Mouse (Mus musculus) intestine, embryonic 16.5 days (tissue): Measurements from ENCODE around the gene Ugt1a9. TPM values are rescaled to one million over a fixed set of nuclear protein-coding genes. Genes with fewer than 3 reads are reported as not detected.

Experiments
- ATAC-seq: fragments of 200-750 bp; cut with Nextera tagmentation; 2 replicates; pipeline ENCODE4 v1.8.0; 2017; ENCODE audit warnings: moderate TSS enrichment, moderate library complexity
- H3K27ac ChIP-seq: fragments of 300-500 bp; sonication (generic); 2 replicates; pipeline ENCODE4 v1.5.1; 2014; ENCODE audit warnings: mild to moderate bottlenecking, low read length
- H3K27me3 ChIP-seq: fragments of 300-500 bp; sonication (generic); replicated peaks from 2 replicates; pipeline ENCODE4 v1.6.1; 2014; ENCODE audit warnings: low read length, control low read depth, mixed read lengths; ENCODE audit not compliant: control insufficient read depth, insufficient read depth
- H3K36me3 ChIP-seq: fragments of 300-500 bp; sonication (generic); 2 replicates; pipeline ENCODE4 v1.6.1; 2014; ENCODE audit warnings: low read length, control low read depth; ENCODE audit not compliant: control insufficient read depth, insufficient read depth
- H3K4me1 ChIP-seq: fragments of 300-500 bp; sonication (generic); 2 replicates; pipeline ENCODE4 v1.6.1; 2014; ENCODE audit warnings: low read length, control low read depth, mixed read lengths; ENCODE audit not compliant: control insufficient read depth, insufficient read depth
- H3K4me2 ChIP-seq: fragments of 300-500 bp; sonication (generic); 2 replicates; pipeline ENCODE4 v1.6.1; 2014; ENCODE audit warnings: low read depth, low read length, control low read depth
- H3K4me3 ChIP-seq: fragments of 300-500 bp; sonication (generic); 2 replicates; pipeline ENCODE4 v1.5.1; 2014; ENCODE audit warnings: mild to moderate bottlenecking, low read length
- H3K9ac ChIP-seq: fragments of 300-500 bp; sonication (generic); 2 replicates; pipeline ENCODE4 v1.6.1; 2014; ENCODE audit warnings: low read depth, low read length
- H3K9me3 ChIP-seq: fragments of 300-500 bp; sonication (generic); 2 replicates; pipeline ENCODE4 v1.6.1; 2016; ENCODE audit warnings: low read length, control low read depth; ENCODE audit not compliant: control insufficient read depth
- whole genome bisulfite sequencing: fragments of 180-500 bp; shearing (Covaris S2); extraction: QIAGEN DNeasy Blood & Tissue Kit; methylation state at CpG from one replicate; pipeline ENCODE4 v1.1.7; 2014; 5-methylcytosine and 5-hydroxymethylcytosine counted together
- polyA plus RNA-seq: library from polyadenylated mRNA; unstranded; fragments of >200 nt; fragmentation: Nextera tagmentation; extraction: Ambion mirVana; gene quantifications from 2 replicates; pipeline ENCODE4 v1.2.1, GENCODE M21; 2015

Gene Ugt1a9
- polyA plus RNA-seq, 1 experiment from 2014 or later = 17.8 TPM

DNA sequence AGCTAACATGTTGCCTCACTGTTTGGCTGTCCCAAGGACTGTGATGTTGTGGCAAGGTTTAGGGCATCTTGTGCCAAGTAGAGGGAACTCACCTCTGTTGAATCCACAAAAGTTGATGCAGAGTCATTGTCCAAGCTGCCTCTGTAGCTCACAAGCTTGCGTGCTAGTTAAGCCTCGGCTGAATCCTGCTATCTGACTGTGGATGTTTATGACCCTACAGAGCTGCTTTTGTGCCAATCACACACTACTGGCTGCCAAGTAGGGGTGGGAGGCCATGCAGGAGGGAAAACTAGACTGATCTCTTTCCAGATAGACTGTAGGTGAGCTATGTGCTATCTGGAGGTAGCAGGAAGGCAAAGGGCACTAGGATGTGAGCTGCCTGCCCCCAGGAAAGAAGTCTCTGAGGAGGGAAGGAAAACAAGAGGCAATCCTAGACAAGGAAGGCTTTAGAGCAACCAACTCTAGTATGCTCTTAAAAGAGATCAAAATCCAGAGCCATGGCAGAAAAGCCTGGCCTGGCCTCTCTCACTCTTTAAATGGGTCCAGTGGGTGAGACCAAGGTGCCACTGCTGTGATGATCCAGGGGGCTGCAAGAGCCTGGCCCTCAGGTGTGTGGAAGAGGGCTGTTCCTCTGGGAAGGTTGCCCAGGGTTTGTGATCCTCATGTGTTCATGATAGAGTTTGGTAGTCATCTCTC is 143.3 kb downstream of the Ugt1a9 start:
- WGBS = 75% methylated on average over 2 of the region's 2 CpGs
- no peaks in the 10 kb centered on the region for H3K36me3 ChIP-seq
- no peaks in the 10 kb centered on the region for H3K4me1 ChIP-seq
- no peaks in the 10 kb centered on the region for H3K27me3 ChIP-seq
- peak overlapping the region; percentile 1; the same call in 1 of the 2 replicates for H3K4me2 ChIP-seq
- no peak overlapping the region for H3K4me3 ChIP-seq
- peak; percentile 88 for ATAC-seq
- no peak overlapping the region for H3K9ac ChIP-seq
- H3K27ac ChIP-seq = peak overlapping the region; percentile 27
- H3K9me3 ChIP-seq = peaks cover 48% of the 10 kb centered on the region

- WGBS = 77% methylated on average over 2 of the region's 2 CpGs
- Histone ChIP-seq H3K36me3 (no peaks in the 10 kb centered on the region), H3K9ac (no peak overlapping the region), H3K27ac (peak overlapping the region; percentile 27), H3K27me3 (no peaks in the 10 kb centered on the region), H3K4me3 (no peak overlapping the region), H3K9me3 (peaks cover 48% of the 10 kb centered on the region), H3K4me2 (peak overlapping the region; percentile 1; the same call in 1 of the 2 replicates), H3K4me1 (no peaks in the 10 kb centered on the region)
- ATAC-seq = no peak
Measured at GRCm38 (mm10) chr1:88214462-88214952, 143.9 kb downstream of the Ugt1a9 start.

GRCm38 (mm10) chr1:88215466-88216380 is 145.1 kb downstream of the Ugt1a9 start:
- ATAC-seq = no peak
- Histone ChIP-seq H3K4me3 (no peak overlapping the region), H3K27ac (no peak overlapping the region), H3K27me3 (no peaks in the 10 kb centered on the region), H3K36me3 (no peaks in the 10 kb centered on the region), H3K4me1 (no peaks in the 10 kb centered on the region), H3K9me3 (peaks cover 48% of the 10 kb centered on the region), H3K9ac (no peak overlapping the region), H3K4me2 (no peak overlapping the region)
- WGBS = 68% methylated on average over 10 of the region's 10 CpGs

DNA sequence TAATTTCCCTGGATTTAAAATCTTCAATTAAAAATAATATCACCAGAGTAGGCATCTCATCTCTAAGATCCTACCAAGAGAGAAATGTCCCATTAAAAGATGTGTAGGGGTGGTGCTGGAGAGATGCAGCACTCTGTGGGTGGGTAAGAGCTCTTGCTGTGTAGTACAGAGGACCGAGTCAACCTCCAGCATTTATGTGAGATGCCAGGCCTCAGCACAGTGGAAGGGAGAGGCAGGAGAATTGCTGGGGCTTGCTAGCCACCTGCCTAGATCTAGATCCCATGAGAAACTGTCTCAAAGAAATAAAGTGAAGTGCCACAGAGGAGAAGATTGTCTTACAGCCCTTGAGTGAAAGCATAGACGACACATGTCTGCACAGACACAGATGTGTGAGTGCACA is 146.0 kb downstream of the Ugt1a9 start:
- H3K27me3 ChIP-seq = no peaks in the 10 kb centered on the region
- H3K4me3 ChIP-seq = no peak overlapping the region
- H3K4me2 ChIP-seq = no peak overlapping the region
- no peak overlapping the region for H3K9ac ChIP-seq
- no peaks in the 10 kb centered on the region for H3K36me3 ChIP-seq
- no peak for ATAC-seq
- no peaks in the 10 kb centered on the region for H3K4me1 ChIP-seq
- no peak overlapping the region for H3K27ac ChIP-seq
- peaks cover 46% of the 10 kb centered on the region for H3K9me3 ChIP-seq
- 59% methylated on average over 2 of the region's 2 CpGs for WGBS

DNA sequence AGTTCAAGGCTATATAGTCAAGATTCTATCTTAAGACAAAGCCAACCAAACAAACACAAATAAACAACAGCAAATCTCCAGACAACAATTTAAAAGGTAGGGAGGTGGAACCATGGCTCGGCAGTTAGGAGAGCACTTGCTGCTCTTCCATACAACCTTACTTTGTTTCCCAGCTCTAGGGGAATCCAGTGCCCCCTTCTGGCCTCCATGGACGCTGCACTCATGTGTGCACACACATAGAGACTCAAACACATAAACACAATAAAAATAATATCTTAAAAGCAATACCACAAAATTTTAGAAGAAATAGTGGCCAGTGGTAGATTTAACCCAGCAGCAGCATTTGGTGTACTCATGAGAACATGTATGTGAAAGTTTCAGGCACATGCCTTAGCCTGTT is 146.5 kb downstream of the Ugt1a9 start:
- WGBS = 68% methylated on average over 2 of the region's 2 CpGs
- no peak for ATAC-seq
- H3K4me2 ChIP-seq = no peak overlapping the region
- no peak overlapping the region for H3K4me3 ChIP-seq
- no peak overlapping the region for H3K9ac ChIP-seq
- peaks cover 40% of the 10 kb centered on the region for H3K9me3 ChIP-seq
- H3K27me3 ChIP-seq = no peaks in the 10 kb centered on the region
- no peaks in the 10 kb centered on the region for H3K36me3 ChIP-seq
- H3K27ac ChIP-seq = no peak overlapping the region
- H3K4me1 ChIP-seq = no peaks in the 10 kb centered on the region

DNA sequence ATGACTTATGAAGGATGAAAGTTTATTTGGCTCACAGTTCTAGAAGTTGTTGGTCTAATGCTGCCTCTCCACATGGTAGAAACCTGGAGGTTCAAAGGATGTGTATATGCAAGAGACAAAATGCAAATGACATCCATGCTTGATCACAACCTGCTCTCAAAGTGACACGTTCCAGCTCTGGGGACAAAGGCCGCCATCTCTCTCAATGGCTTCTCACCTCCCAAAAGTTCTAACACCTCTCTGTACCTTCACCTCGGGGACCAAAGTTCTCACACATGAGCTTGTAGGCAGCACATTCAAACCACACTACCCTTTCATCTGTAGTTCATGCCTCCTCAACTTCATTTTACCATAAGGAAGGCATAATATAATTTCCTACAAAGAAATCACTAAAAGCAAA is 147.0 kb downstream of the Ugt1a9 start:
- Histone ChIP-seq H3K27ac (no peak overlapping the region), H3K4me2 (no peak overlapping the region), H3K9me3 (peaks cover 37% of the 10 kb centered on the region), H3K9ac (no peak overlapping the region), H3K4me3 (no peak overlapping the region), H3K36me3 (no peaks in the 10 kb centered on the region), H3K4me1 (no peaks in the 10 kb centered on the region), H3K27me3 (no peaks in the 10 kb centered on the region)
- 41% methylated on average over 3 of the region's 3 CpGs for WGBS
- no peak for ATAC-seq

DNA sequence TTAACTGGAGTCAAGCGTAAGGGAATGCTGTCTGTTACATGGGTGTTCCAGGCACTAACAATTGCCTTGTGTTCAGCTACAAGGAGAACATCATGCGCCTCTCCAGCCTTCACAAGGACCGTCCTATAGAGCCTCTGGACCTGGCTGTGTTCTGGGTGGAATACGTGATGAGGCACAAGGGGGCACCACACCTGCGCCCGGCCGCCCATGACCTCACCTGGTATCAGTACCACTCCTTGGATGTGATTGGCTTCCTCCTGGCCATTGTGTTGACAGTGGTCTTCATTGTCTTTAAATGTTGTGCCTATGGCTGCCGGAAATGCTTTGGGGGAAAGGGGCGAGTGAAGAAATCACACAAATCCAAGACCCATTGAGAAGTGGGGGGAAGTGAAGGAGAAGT is 147.5 kb downstream of the Ugt1a9 start:
- no peak for ATAC-seq
- WGBS = 74% methylated on average over 9 of the region's 9 CpGs

GRCm38 (mm10) chr1:88218591-88218990 is 148.0 kb downstream of the Ugt1a9 start:
- ATAC-seq = no peak
- H3K4me3 ChIP-seq = no peak overlapping the region
- no peaks in the 10 kb centered on the region for H3K4me1 ChIP-seq
- 52% methylated on average over 4 of the region's 4 CpGs for WGBS
- no peaks in the 10 kb centered on the region for H3K36me3 ChIP-seq
- no peak overlapping the region for H3K9ac ChIP-seq
- peaks cover 34% of the 10 kb centered on the region for H3K9me3 ChIP-seq
- H3K27ac ChIP-seq = no peak overlapping the region
- no peak overlapping the region for H3K4me2 ChIP-seq
- H3K27me3 ChIP-seq = no peaks in the 10 kb centered on the region

More for the DNA sequence above, 147.5 kb downstream of the Ugt1a9 start:
- H3K9ac ChIP-seq = no peak overlapping the region
- no peaks in the 10 kb centered on the region for H3K27me3 ChIP-seq
- H3K9me3 ChIP-seq = peaks cover 37% of the 10 kb centered on the region
- no peaks in the 10 kb centered on the region for H3K4me1 ChIP-seq
- H3K4me2 ChIP-seq = no peak overlapping the region
- H3K36me3 ChIP-seq = no peaks in the 10 kb centered on the region
- H3K4me3 ChIP-seq = no peak overlapping the region
- H3K27ac ChIP-seq = no peak overlapping the region

DNA sequence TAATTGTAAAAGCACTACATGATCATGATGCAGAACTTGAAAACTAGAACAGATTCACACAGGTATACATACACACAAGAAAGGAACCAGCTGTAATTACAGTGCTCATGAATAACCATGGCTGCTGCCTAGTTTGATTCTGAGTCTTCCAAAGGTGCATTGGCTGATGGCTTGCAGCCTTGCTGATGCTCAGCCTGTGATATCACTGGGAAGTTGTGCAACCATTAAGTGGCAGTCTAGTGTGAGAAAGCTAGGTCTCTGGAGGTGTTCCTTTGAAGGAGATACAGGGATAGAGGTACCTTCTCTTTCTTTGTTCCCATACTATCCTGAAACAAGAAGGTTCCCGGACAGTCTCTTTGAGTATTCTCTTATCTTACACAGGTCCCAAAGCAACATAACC is 148.5 kb downstream of the Ugt1a9 start:
- no peak overlapping the region for H3K27ac ChIP-seq
- ATAC-seq = no peak
- 17% methylated on average over 1 of the region's 1 CpGs for WGBS
- H3K4me3 ChIP-seq = no peak overlapping the region
- H3K4me1 ChIP-seq = no peaks in the 10 kb centered on the region
- no peak overlapping the region for H3K9ac ChIP-seq
- no peak overlapping the region for H3K4me2 ChIP-seq
- peaks cover 29% of the 10 kb centered on the region for H3K9me3 ChIP-seq
- no peaks in the 10 kb centered on the region for H3K36me3 ChIP-seq
- no peaks in the 10 kb centered on the region for H3K27me3 ChIP-seq
